Mouse (Mus musculus): Measurements from ENCODE around the gene L1td1. TPM values are rescaled to one million over a fixed set of nuclear protein-coding genes. Genes with fewer than 3 reads are reported as not detected.

The L1td1 gene
- total RNA-seq, 1 experiment from 2014 or later = not detected

GRCm38 (mm10) chr4:98727295-98727958 is 893 bp downstream of the L1td1 start:
- 0 out of 4 replicates have a peak, but pooled peaks have one; percentile 20 to 25 for ATAC-seq (replicated peaks in 1 of 2; ENCODE audit: insufficient read depth in 1 of 2, low FRiP score in 2 of 2, low TSS enrichment in 1 of 2, low read depth in 1 of 2, poor library complexity in 2 of 2, severe bottlenecking in 2 of 2)

GRCm38 (mm10) chr4:98727959-98728347 is 1.4 kb downstream of the L1td1 start:
- 0 out of 4 replicates have a peak, but pooled peaks of 1 of the 2 experiments have one; percentile 22 for ATAC-seq (replicated peaks in 1 of 2; ENCODE audit: insufficient read depth in 1 of 2, low FRiP score in 2 of 2, low TSS enrichment in 1 of 2, low read depth in 1 of 2, poor library complexity in 2 of 2, severe bottlenecking in 2 of 2)

- no peak for ATAC-seq (replicated peaks in 1 of 2; ENCODE audit: insufficient read depth in 1 of 2, low FRiP score in 2 of 2, low TSS enrichment in 1 of 2, low read depth in 1 of 2, poor library complexity in 2 of 2, severe bottlenecking in 2 of 2)
These were observed 2.2 kb downstream of the L1td1 start for GRCm38 (mm10) chr4:98728716-98729115.

- ATAC-seq (replicated peaks in 1 of 2; ENCODE audit: insufficient read depth in 1 of 2, low FRiP score in 2 of 2, low TSS enrichment in 1 of 2, low read depth in 1 of 2, poor library complexity in 2 of 2, severe bottlenecking in 2 of 2) = no peak
These were observed 7.1 kb downstream of the L1td1 start for GRCm38 (mm10) chr4:98733660-98734059.

- no peak for ATAC-seq (replicated peaks in 1 of 2; ENCODE audit: insufficient read depth in 1 of 2, low FRiP score in 2 of 2, low TSS enrichment in 1 of 2, low read depth in 1 of 2, poor library complexity in 2 of 2, severe bottlenecking in 2 of 2)
These were observed 13.2 kb downstream of the L1td1 start for GRCm38 (mm10) chr4:98739753-98740152.

GRCm38 (mm10) chr4:98743209-98743905 is 16.8 kb downstream of the L1td1 start:
- no peak for ATAC-seq (replicated peaks in 1 of 2; ENCODE audit: insufficient read depth in 1 of 2, low FRiP score in 2 of 2, low TSS enrichment in 1 of 2, low read depth in 1 of 2, poor library complexity in 2 of 2, severe bottlenecking in 2 of 2)

- no peak for ATAC-seq (replicated peaks in 1 of 2; ENCODE audit: insufficient read depth in 1 of 2, low FRiP score in 2 of 2, low TSS enrichment in 1 of 2, low read depth in 1 of 2, poor library complexity in 2 of 2, severe bottlenecking in 2 of 2)
These were observed 17.3 kb downstream of the L1td1 start for GRCm38 (mm10) chr4:98743906-98744210.

GRCm38 (mm10) chr4:98754456-98754855 is 27.9 kb downstream of the L1td1 start:
- ATAC-seq (replicated peaks in 1 of 2; ENCODE audit: insufficient read depth in 1 of 2, low FRiP score in 2 of 2, low TSS enrichment in 1 of 2, low read depth in 1 of 2, poor library complexity in 2 of 2, severe bottlenecking in 2 of 2) = no peak

GRCm38 (mm10) chr4:98756141-98756540 is 29.6 kb downstream of the L1td1 start:
- no peak for ATAC-seq (replicated peaks in 1 of 2; ENCODE audit: insufficient read depth in 1 of 2, low FRiP score in 2 of 2, low TSS enrichment in 1 of 2, low read depth in 1 of 2, poor library complexity in 2 of 2, severe bottlenecking in 2 of 2)

- ATAC-seq (replicated peaks in 1 of 2; ENCODE audit: insufficient read depth in 1 of 2, low FRiP score in 2 of 2, low TSS enrichment in 1 of 2, low read depth in 1 of 2, poor library complexity in 2 of 2, severe bottlenecking in 2 of 2) = no peak
These were observed 31.7 kb downstream of the L1td1 start for GRCm38 (mm10) chr4:98758012-98758821.

GRCm38 (mm10) chr4:98758872-98759518 is 32.5 kb downstream of the L1td1 start:
- ATAC-seq (replicated peaks in 1 of 2; ENCODE audit: insufficient read depth in 1 of 2, low FRiP score in 2 of 2, low TSS enrichment in 1 of 2, low read depth in 1 of 2, poor library complexity in 2 of 2, severe bottlenecking in 2 of 2) = no peak

GRCm38 (mm10) chr4:98767134-98768133 is 40.9 kb downstream of the L1td1 start:
- no peak for ATAC-seq (replicated peaks in 1 of 2; ENCODE audit: insufficient read depth in 1 of 2, low FRiP score in 2 of 2, low TSS enrichment in 1 of 2, low read depth in 1 of 2, poor library complexity in 2 of 2, severe bottlenecking in 2 of 2)

GRCm38 (mm10) chr4:98773785-98774184 is 47.3 kb downstream of the L1td1 start:
- ATAC-seq (replicated peaks in 1 of 2; ENCODE audit: insufficient read depth in 1 of 2, low FRiP score in 2 of 2, low TSS enrichment in 1 of 2, low read depth in 1 of 2, poor library complexity in 2 of 2, severe bottlenecking in 2 of 2) = no peak

GRCm38 (mm10) chr4:98776721-98777427 is 50.3 kb downstream of the L1td1 start:
- ATAC-seq (replicated peaks in 1 of 2; ENCODE audit: insufficient read depth in 1 of 2, low FRiP score in 2 of 2, low TSS enrichment in 1 of 2, low read depth in 1 of 2, poor library complexity in 2 of 2, severe bottlenecking in 2 of 2) = no peak

- no peak for ATAC-seq (replicated peaks in 1 of 2; ENCODE audit: insufficient read depth in 1 of 2, low FRiP score in 2 of 2, low TSS enrichment in 1 of 2, low read depth in 1 of 2, poor library complexity in 2 of 2, severe bottlenecking in 2 of 2)
These were observed 50.9 kb downstream of the L1td1 start for GRCm38 (mm10) chr4:98777464-98777863.

GRCm38 (mm10) chr4:98778219-98778618 is 51.7 kb downstream of the L1td1 start:
- no peak for ATAC-seq (replicated peaks in 1 of 2; ENCODE audit: insufficient read depth in 1 of 2, low FRiP score in 2 of 2, low TSS enrichment in 1 of 2, low read depth in 1 of 2, poor library complexity in 2 of 2, severe bottlenecking in 2 of 2)

Measured in hematopoietic stem cell, adult 5-6 weeks (primary cell).